Mouse (Mus musculus) hindbrain, embryonic 16.5 days (tissue): Measurements from ENCODE around the gene Tbx3. TPM values are rescaled to one million over a fixed set of nuclear protein-coding genes. Genes with fewer than 3 reads are reported as not detected.

Experiments
- ATAC-seq: fragments of 200-750 bp; cut with Nextera tagmentation; 2 replicates; pipeline ENCODE4 v1.8.0; 2017; ENCODE audit warnings: moderate TSS enrichment, moderate library complexity
- H3K27ac ChIP-seq: fragments of 300-500 bp; sonication (generic); 2 replicates; pipeline ENCODE4 v1.5.1; 2014; ENCODE audit warnings: low read depth, mild to moderate bottlenecking, control low read depth, low read length, moderate library complexity
- H3K27me3 ChIP-seq: fragments of 300-500 bp; sonication (generic); replicated peaks from 2 replicates; pipeline ENCODE4 v1.6.1; 2014; ENCODE audit warnings: low read length; ENCODE audit not compliant: control insufficient read depth, insufficient read depth
- H3K36me3 ChIP-seq: fragments of 300-500 bp; sonication (generic); 2 replicates; pipeline ENCODE4 v1.6.1; 2014; ENCODE audit warnings: mild to moderate bottlenecking, low read length, moderate library complexity, mixed read lengths; ENCODE audit not compliant: control insufficient read depth, insufficient read depth
- H3K4me1 ChIP-seq: fragments of 300-500 bp; sonication (generic); 2 replicates; pipeline ENCODE4 v1.6.1; 2014; ENCODE audit warnings: low read depth, low read length; ENCODE audit not compliant: control insufficient read depth, insufficient read depth
- H3K4me2 ChIP-seq: fragments of 300-500 bp; sonication (generic); 2 replicates; pipeline ENCODE4 v1.6.1; 2014; ENCODE audit warnings: mild to moderate bottlenecking, low read length, control low read depth, moderate library complexity
- H3K4me3 ChIP-seq: fragments of 300-500 bp; sonication (generic); 2 replicates; pipeline ENCODE4 v1.5.1; 2014; ENCODE audit warnings: mild to moderate bottlenecking, low read length, control low read depth, moderate library complexity
- H3K9ac ChIP-seq: fragments of 300-500 bp; sonication (generic); 2 replicates; pipeline ENCODE4 v1.6.1; 2014; ENCODE audit warnings: low read depth, mild to moderate bottlenecking, control low read depth, low read length, moderate library complexity
- H3K9me3 ChIP-seq: fragments of 300-500 bp; sonication (generic); 2 replicates; pipeline ENCODE4 v1.6.1; 2014; ENCODE audit warnings: mild to moderate bottlenecking, low read length, moderate library complexity; ENCODE audit not compliant: control insufficient read depth
- WGBS: fragments of 180-500 bp; shearing (Covaris S2); extraction: QIAGEN DNeasy Blood & Tissue Kit; methylation state at CpG from one replicate; pipeline ENCODE4 v1.1.7; 2014; 5-methylcytosine and 5-hydroxymethylcytosine counted together
- polyA plus RNA-seq: library from polyadenylated mRNA; unstranded; fragments of >200 nt; fragmentation: Nextera tagmentation; extraction: Ambion mirVana; gene quantifications from 2 replicates; pipeline ENCODE4 v1.2.1, GENCODE M21; 2015

Gene Tbx3
- polyA plus RNA-seq, 1 experiment from 2014 or later, result 2.9 TPM

DNA sequence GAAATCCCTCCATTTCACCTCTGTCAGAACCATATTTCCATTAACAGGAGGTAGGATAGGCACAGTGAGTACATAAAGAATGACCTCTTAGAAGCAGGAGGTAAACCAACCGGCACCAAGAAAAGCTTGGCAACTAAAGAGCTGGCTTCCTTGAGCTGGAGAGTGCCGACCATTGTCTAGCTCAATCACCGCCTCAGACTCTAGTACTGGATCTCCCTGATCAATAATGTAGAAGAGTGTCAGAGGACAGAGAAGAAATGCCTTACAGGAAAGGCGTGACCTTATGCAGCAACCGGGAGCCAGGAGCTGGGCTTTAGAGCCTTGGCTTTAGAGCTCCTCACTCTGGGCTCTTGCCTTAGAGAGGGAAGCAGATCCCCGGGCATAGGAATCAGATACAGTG, 4.7 kb upstream of the Tbx3 start:
- Histone ChIP-seq H3K9ac (no peak overlapping the region), H3K27me3 (peaks cover 72% of the 10 kb centered on the region), H3K4me3 (no peak overlapping the region), H3K4me2 (no peak overlapping the region), H3K36me3 (no peaks in the 10 kb centered on the region), H3K27ac (no peak overlapping the region), H3K9me3 (no peaks in the 10 kb centered on the region), H3K4me1 (peaks cover 4% of the 10 kb centered on the region)
- 7% methylated on average over 6 of the region's 6 CpGs for WGBS
- ATAC-seq, result no peak

DNA sequence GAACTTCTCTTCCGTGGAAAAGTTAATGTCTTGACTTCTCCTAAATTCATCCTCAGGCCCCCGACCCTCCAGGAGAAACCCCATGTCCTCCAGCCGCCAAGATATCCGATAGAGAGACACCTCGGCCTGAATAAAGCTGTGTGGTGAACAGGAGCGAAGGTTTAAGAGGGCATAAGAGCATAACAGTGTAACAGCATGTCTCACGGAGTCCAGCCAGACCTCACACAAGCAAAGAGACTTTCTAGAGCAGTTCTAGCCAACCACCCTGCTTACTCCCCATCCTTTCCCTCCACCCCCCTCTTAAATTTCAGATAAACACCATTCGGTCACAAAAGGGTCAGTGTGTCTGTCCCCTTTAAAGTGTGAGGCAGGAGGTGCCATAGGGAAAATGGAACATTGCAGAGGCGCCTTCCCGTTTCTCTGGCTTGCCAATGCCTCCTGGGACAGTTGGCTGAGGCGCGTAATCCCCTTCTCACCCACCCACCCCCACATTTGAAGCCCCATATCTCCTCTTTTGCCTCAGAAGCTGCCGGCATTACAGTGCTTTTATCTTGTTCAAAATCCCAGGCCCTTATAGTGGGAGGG, 3.0 kb upstream of the Tbx3 start:
- ATAC-seq, result no peak
- no peak overlapping the region for H3K27ac ChIP-seq
- no peaks in the 10 kb centered on the region for H3K36me3 ChIP-seq
- WGBS, result 7% methylated on average over 13 of the region's 13 CpGs
- no peak overlapping the region for H3K9ac ChIP-seq
- H3K4me3 ChIP-seq, result no peak overlapping the region
- H3K27me3 ChIP-seq, result peaks cover 61% of the 10 kb centered on the region
- H3K4me2 ChIP-seq, result no peak overlapping the region
- H3K9me3 ChIP-seq, result no peaks in the 10 kb centered on the region
- peaks cover 4% of the 10 kb centered on the region for H3K4me1 ChIP-seq

DNA sequence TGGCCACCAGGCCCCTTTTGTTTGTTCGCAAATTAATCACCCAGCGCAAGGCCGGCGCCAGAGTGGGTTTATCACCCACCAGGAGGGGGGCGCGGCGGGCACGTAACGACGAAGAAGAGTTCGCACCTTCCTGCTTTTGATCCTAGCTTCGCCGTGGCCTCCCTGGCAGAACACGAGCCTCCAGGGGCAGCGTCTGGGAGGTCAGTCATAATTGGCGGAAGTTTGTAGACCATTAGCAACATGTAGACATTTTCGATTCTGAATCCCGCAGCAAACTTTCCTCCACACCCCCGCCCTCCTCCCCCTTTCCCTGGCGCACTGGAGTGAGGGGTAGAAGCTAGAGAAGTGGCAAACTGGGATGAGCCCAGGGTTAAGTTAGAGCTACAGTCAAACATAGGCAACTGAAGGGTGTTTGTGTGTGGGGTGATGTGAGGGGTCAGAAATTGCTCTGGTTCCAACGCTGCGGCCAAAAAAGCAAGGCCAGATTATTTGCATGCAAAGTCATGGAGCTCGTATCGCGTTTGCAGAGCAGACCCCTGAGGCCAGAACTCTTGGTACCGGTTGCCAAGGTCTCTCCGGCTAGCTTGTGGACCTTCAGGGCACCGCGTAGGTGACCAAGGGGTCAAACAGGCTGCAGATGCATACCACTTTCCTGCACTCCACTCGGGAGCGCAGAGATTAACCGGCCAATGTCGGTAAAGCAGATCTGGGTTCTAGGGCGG, 2.1 kb upstream of the Tbx3 start:
- WGBS, result 7% methylated on average over 34 of the region's 34 CpGs
- Histone ChIP-seq H3K4me1 (peaks cover 4% of the 10 kb centered on the region), H3K27me3 (peaks cover 58% of the 10 kb centered on the region), H3K4me2 (no peak overlapping the region), H3K9ac (no peak overlapping the region), H3K4me3 (no peak overlapping the region), H3K27ac (no peak overlapping the region), H3K36me3 (no peaks in the 10 kb centered on the region), H3K9me3 (no peaks in the 10 kb centered on the region)
- no peak for ATAC-seq

DNA sequence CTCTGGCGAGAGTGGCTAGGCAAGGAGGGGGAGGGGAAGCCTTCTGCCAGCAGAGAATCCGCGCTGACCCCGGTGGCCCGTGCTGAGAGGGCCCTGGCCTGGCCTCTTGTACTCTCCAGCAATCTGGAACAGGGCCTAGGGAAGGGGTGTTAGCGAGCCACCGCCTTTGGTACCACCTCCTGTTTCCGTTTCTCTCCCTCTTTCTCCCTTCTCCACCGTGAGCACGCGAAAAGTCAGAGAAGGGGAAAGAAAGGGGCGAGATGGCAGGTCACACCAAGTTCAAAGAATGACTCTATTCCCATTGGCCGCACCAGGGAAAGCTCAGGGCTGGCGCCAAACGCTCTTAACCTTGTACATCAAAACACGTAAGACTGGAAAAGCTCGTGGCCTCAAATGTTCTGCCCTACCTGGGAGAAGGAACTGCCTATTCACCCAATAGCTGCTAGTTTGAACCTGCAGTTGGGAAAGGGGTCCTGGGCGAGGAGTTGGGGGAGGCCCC, 1.5 kb upstream of the Tbx3 start:
- peaks cover 57% of the 10 kb centered on the region for H3K27me3 ChIP-seq
- H3K4me3 ChIP-seq, result no peak overlapping the region
- WGBS, result 4% methylated on average over 17 of the region's 18 CpGs
- H3K9me3 ChIP-seq, result no peaks in the 10 kb centered on the region
- no peak overlapping the region for H3K27ac ChIP-seq
- H3K4me2 ChIP-seq, result no peak overlapping the region
- ATAC-seq, result no peak
- H3K36me3 ChIP-seq, result no peaks in the 10 kb centered on the region
- H3K4me1 ChIP-seq, result peaks cover 4% of the 10 kb centered on the region
- no peak overlapping the region for H3K9ac ChIP-seq

DNA sequence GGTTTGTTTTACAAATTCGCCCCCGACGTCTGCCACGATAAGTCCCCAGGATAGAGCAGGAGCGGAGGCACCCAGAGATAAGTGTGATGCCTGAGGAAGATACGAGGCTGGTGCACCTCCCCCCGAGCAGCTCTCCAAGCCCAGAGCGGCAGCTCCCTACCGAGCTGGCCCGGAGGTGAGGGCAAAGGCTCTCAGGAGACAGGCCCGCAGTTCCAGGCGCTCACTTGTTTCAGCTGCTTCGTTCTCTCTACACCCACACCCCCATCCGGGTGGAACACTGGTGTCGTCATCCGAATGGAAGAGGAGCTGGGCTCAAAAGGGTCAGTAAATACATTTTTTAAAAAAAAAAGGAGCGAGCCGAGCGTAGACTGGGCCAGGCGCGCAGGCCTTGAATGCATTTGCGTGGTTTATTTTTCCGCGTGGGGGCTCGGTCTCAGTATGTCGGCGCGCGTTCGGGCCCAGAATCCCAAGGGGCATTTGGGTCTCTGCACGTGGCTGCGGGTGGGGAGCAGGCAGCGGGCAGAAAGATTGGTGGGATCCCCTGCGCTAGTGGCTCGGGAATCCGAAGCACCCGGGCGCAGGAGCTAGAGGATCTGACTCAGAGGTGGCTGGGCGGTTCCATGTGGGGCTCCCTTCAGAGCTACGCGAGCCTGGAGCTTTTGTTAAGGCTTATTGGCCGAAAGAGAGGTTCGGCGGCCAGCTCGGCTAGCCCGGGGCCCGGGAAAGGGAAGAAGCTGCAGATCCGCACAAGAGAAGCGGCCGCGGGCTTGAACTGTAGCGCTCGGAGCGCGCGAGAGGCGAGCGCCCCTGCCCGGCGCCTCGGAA, 516 bp upstream of the Tbx3 start:
- Histone ChIP-seq H3K27me3 (peaks cover 57% of the 10 kb centered on the region), H3K4me2 (peak overlapping the region; percentile 60), H3K36me3 (no peaks in the 10 kb centered on the region), H3K9me3 (no peaks in the 10 kb centered on the region), H3K9ac (peak overlapping the region; percentile 43), H3K4me3 (peak overlapping the region; percentile 35), H3K4me1 (peaks cover 4% of the 10 kb centered on the region), H3K27ac (peak overlapping the region; percentile 55; the same call in 1 of the 2 replicates)
- under 1% methylated on average over 61 of the region's 61 CpGs for WGBS
- no peak for ATAC-seq

DNA sequence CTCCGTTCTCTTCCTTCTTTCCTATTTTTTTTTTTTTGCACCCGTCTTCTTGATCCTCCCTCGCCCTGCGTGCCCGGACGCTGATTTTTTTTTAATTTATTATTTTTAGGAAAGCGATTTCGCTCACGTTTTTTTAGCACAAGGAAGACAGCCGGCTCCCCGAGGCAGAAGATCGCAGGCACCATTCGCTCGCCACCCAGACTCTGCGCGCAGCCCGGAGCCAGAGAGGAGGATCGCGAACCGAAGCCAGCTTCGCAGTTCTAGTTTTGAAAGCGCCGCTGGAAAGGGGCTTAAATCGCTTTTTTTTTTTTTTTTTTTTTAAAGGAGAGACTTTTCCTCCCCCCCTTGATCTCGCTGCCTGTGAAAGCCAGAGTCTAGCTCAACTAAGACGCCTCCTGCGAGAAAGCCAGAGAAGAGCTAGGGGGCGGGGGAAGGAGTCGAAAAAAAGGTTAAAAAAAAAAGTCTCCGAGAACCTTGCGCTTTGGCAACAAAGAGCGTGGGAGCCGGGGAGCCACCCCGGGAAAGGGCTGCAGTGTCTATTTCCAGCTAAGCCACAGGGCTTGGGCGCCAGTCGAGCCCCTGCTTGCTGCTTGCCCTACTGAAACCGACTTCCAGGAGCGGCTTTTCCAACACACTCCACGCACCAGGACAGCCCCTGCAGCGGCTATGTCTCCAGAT, 794 bp downstream of the Tbx3 start:
- Histone ChIP-seq H3K27ac (no peak overlapping the region), H3K27me3 (peaks cover 59% of the 10 kb centered on the region), H3K4me3 (peak overlapping the region; percentile 35), H3K36me3 (no peaks in the 10 kb centered on the region), H3K9me3 (no peaks in the 10 kb centered on the region), H3K9ac (no peak overlapping the region), H3K4me1 (peaks cover 4% of the 10 kb centered on the region), H3K4me2 (peak overlapping the region; percentile 60)
- under 1% methylated on average over 40 of the region's 40 CpGs for WGBS
- ATAC-seq, result no peak

DNA sequence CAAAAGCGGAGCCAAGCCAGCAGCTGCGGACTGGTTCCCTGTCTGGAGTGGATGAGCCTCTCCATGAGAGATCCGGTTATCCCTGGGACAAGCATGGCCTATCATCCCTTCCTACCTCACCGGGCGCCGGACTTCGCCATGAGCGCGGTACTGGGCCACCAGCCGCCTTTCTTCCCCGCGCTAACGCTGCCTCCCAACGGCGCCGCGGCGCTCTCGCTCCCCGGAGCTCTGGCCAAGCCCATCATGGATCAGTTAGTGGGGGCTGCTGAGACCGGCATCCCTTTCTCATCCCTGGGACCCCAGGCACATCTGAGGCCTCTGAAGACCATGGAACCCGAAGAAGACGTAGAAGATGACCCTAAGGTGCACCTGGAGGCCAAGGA, 1.5 kb downstream of the Tbx3 start:
- Histone ChIP-seq H3K4me1 (peaks cover 4% of the 10 kb centered on the region), H3K27ac (no peak overlapping the region), H3K9me3 (no peaks in the 10 kb centered on the region), H3K36me3 (no peaks in the 10 kb centered on the region), H3K9ac (no peak overlapping the region), H3K27me3 (peaks cover 61% of the 10 kb centered on the region), H3K4me3 (peak overlapping the region; percentile 35), H3K4me2 (peak overlapping the region; percentile 60; the same call in 1 of the 2 replicates)
- 2% methylated on average over 23 of the region's 23 CpGs for WGBS
- no peak for ATAC-seq

DNA sequence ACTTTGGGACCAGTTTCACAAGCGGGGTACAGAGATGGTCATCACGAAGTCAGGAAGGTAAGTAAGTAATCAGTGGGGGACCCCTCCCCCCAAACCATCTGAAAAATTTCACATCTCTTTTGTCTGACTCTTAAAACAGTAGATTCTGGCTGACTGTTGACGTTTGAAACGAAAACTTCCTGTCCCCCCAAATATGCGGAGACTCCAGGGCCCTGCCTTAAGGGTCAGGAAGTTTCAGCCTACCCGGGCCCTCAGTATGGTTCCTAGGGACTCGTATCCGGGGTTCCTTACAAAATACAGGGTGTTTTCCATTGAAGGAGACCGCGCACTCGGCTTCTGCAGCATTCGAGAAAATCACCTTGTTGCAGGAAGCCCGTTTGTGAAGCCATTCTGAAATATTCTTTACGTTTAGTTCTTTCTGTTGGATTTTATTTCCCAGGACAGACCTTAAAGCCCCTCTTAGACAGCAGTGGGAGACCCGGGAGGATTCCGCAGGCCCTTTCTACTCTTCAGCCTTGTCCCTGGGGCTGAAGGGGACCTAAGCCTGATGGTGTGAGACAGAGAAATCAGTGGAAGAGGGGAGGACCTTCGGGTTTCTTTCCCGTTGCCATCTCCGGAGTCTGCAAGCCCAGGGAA, 2.0 kb downstream of the Tbx3 start:
- WGBS, result 2% methylated on average over 19 of the region's 19 CpGs
- Histone ChIP-seq H3K36me3 (no peaks in the 10 kb centered on the region), H3K9ac (no peak overlapping the region), H3K27ac (no peak overlapping the region), H3K4me3 (peak overlapping the region; percentile 35), H3K4me1 (peaks cover 4% of the 10 kb centered on the region), H3K27me3 (peaks cover 62% of the 10 kb centered on the region), H3K9me3 (no peaks in the 10 kb centered on the region), H3K4me2 (no peak overlapping the region)
- ATAC-seq, result no peak
